ENCODE assay signal across 1 mouse cellular context in genomic region chr17:26068831-26069739, GRCm38 (mm10).
TF ChIP-seq lines count a peak whose summit lies in the region.

Rab11fip3 (minus strand) TSS chr17:26069555.

TF ChIP-seq in MEL, 35 proteins besides CTCF, POLR2A, EP300 and RAD21 (continued from another document):
- TF ChIP-seq UBTF (IDR thresholded peaks at IDR 0.05; ENCODE audit: borderline replicate concordance, insufficient read depth, low read depth, low read length) = peak; percentile 80; the same call in 1 of the 2 replicates
- TF ChIP-seq ZNF384 (IDR thresholded peaks at IDR 0.05; ENCODE audit: low read depth, low read length) = no peak
- peak; percentile 18; the same call in 1 of the 2 replicates for TF ChIP-seq MXI1 (IDR thresholded peaks at IDR 0.05; ENCODE audit: low read depth, low read length)
- TF ChIP-seq POLR2AphosphoS5 (IDR thresholded peaks at IDR 0.05; ENCODE audit: borderline replicate concordance, low read depth, low read length) = no peak
- TF ChIP-seq CHD2 (IDR thresholded peaks at IDR 0.05; ENCODE audit: low read length) = no peak
- TF ChIP-seq TCF12 (IDR thresholded peaks at IDR 0.05; ENCODE audit: low read depth, low read length) = 0 out of 2 replicates have a peak, but pooled peaks have one; percentile 61
- TF ChIP-seq USF1 (IDR thresholded peaks at IDR 0.05; ENCODE audit: low read depth, low read length) = peak; percentile 55
- TF ChIP-seq MAFK (IDR thresholded peaks at IDR 0.05; ENCODE audit: borderline replicate concordance, low read depth, low read length) = no peak
- no peak for TF ChIP-seq MAZ (IDR thresholded peaks at IDR 0.05; ENCODE audit: low read depth, low read length)
- TF ChIP-seq RCOR1 (IDR thresholded peaks at IDR 0.05; ENCODE audit: low read depth, low read length) = no peak
- peak; percentile 98 for TF ChIP-seq ZMIZ1 (IDR thresholded peaks at IDR 0.05; ENCODE audit: low read depth, low read length)
- peak; percentile 95 for TF ChIP-seq TBP (IDR thresholded peaks at IDR 0.05; ENCODE audit: low read depth, low read length)
- no peak for TF ChIP-seq MYB (IDR thresholded peaks at IDR 0.05; ENCODE audit: low read depth, low read length)
- no peak for TF ChIP-seq USF2 (IDR thresholded peaks at IDR 0.05; ENCODE audit: borderline replicate concordance in 1 of 2, insufficient read depth in 1 of 2, low read depth in 1 of 2, low read length in 2 of 2)
- TF ChIP-seq MYC (IDR thresholded peaks at IDR 0.05; ENCODE audit: low read depth, low read length) = no peak
